In genomic region chr5:129581015-129581414, GRCm38 (mm10) we compare ENCODE assay signal across 19 mouse cellular contexts. TPM values are rescaled to one million over a fixed set of nuclear protein-coding genes. Genes with fewer than 3 reads are reported as not detected.
A peak's percentile ranks its signal among the peaks of the same experiment; 100 is the strongest.
DNase-seq lines count a peak whose midpoint lies in the region; ATAC-seq lines count a peak whose summit lies in the region.
"Had no signal": no experiment of that assay in that cellular context is flagged by ENCODE, and none has a peak within 500 bp of the region (broad histone marks: within the 10 kb centered on the region; RNA-seq: fewer than 3 reads in every experiment).

No protein-coding gene starts in this region.

- no peak overlapping the region for H3K4me3 ChIP-seq in forebrain, embryonic 15.5 days
- H3K4me3 ChIP-seq in forebrain, embryonic 11.5 days (ENCODE audit: low read depth, low read length) = no peak overlapping the region
- no peak overlapping the region for H3K4me3 ChIP-seq in neural tube, embryonic 15.5 days (replicated peaks)
- H3K4me3 ChIP-seq: heart, embryonic 12.5 days; hindbrain, embryonic 15.5 days; limb, embryonic 15.5 days; megakaryocyte, embryonic 14.5 days; midbrain, embryonic 15.5 days had no signal

- no peak overlapping the region for H3K9ac ChIP-seq in forebrain, embryonic 15.5 days (replicated peaks)
- H3K9ac ChIP-seq in forebrain, embryonic 11.5 days (ENCODE audit: low read length) = no peak overlapping the region
- H3K9ac ChIP-seq in neural tube, embryonic 15.5 days (replicated peaks) = no peak overlapping the region
- H3K9ac ChIP-seq: heart, embryonic 12.5 days; hindbrain, embryonic 15.5 days; limb, embryonic 15.5 days; midbrain, embryonic 15.5 days had no signal

- no peaks in the 10 kb centered on the region for H3K36me3 ChIP-seq in forebrain, embryonic 15.5 days
- H3K36me3 ChIP-seq in forebrain, embryonic 11.5 days (ENCODE audit: control insufficient read depth, insufficient read depth, low read length) = no peaks in the 10 kb centered on the region
- no peaks in the 10 kb centered on the region for H3K36me3 ChIP-seq in neural tube, embryonic 15.5 days
- H3K36me3 ChIP-seq: heart, embryonic 12.5 days; hindbrain, embryonic 15.5 days; limb, embryonic 15.5 days; midbrain, embryonic 15.5 days had no signal

- H3K9me3 ChIP-seq in forebrain, embryonic 15.5 days = no peaks in the 10 kb centered on the region
- H3K9me3 ChIP-seq in forebrain, embryonic 11.5 days (ENCODE audit: control insufficient read depth, low read length) = no peaks in the 10 kb centered on the region
- no peaks in the 10 kb centered on the region for H3K9me3 ChIP-seq in neural tube, embryonic 15.5 days (replicated peaks)
- H3K9me3 ChIP-seq: heart, embryonic 12.5 days; hindbrain, embryonic 15.5 days; limb, embryonic 15.5 days; megakaryocyte, embryonic 14.5 days; midbrain, embryonic 15.5 days had no signal

- no peaks in the 10 kb centered on the region for H3K27me3 ChIP-seq in forebrain, embryonic 15.5 days
- peaks cover 19% of the 10 kb centered on the region; the same call in 1 of the 2 replicates for H3K27me3 ChIP-seq in forebrain, embryonic 11.5 days (ENCODE audit: control insufficient read depth, insufficient read depth, low read length)
- H3K27me3 ChIP-seq in neural tube, embryonic 15.5 days (replicated peaks) = peaks cover 21% of the 10 kb centered on the region

- H3K4me1 ChIP-seq in forebrain, embryonic 15.5 days = peaks cover 37% of the 10 kb centered on the region
- H3K4me1 ChIP-seq in forebrain, embryonic 11.5 days (replicated peaks; ENCODE audit: control insufficient read depth, insufficient read depth, low read length) = peaks cover 4% of the 10 kb centered on the region; the same call in 1 of the 2 replicates
- H3K4me1 ChIP-seq in neural tube, embryonic 15.5 days = peaks cover 24% of the 10 kb centered on the region

- WGBS in forebrain, embryonic 15.5 days = 73% methylated on average over 7 of the region's 7 CpGs
- 78% methylated on average over 7 of the region's 7 CpGs for WGBS in forebrain, embryonic 11.5 days
- 79% methylated on average over 7 of the region's 7 CpGs for WGBS in neural tube, embryonic 15.5 days

- DNase-seq in forebrain, embryonic 11.5 days (ENCODE audit: low spot score) = no peak
- DNase-seq in left cerebral cortex, adult 18-20 months (ENCODE audit: low spot score in 2 of 2) = peak; percentile 76 to 78
- DNase-seq in left cerebral cortex, postnatal 10 days (ENCODE audit: extremely low spot score in 1 of 2, low spot score in 2 of 2) = no peak
- peak; percentile 70 to 84 for DNase-seq in left cerebral cortex, postnatal 14 days (ENCODE audit: low spot score in 2 of 2)
- DNase-seq in telencephalon, adult 2 months (ENCODE audit: low read depth, low spot score) = peak; percentile 81
- DNase-seq in gastrocnemius, postnatal 36 days = no peak
- DNase-seq: adrenal gland, adult 8-10 months; cerebellum, adult 18-20 months; lung, postnatal 14 days; thymus, adult 2 months had no signal

- H3K27ac ChIP-seq in forebrain, embryonic 15.5 days (replicated peaks) = peak overlapping the region; percentile 58
- H3K27ac ChIP-seq in forebrain, embryonic 11.5 days (ENCODE audit: low read depth, low read length) = no peak overlapping the region
- H3K27ac ChIP-seq in neural tube, embryonic 15.5 days (replicated peaks) = no peak overlapping the region
- H3K27ac ChIP-seq: hindbrain, embryonic 15.5 days; kidney, postnatal 0 days; limb, embryonic 15.5 days; midbrain, embryonic 15.5 days had no signal

- no peak overlapping the region for H3K4me2 ChIP-seq in forebrain, embryonic 15.5 days (replicated peaks)
- no peak overlapping the region for H3K4me2 ChIP-seq in forebrain, embryonic 11.5 days (ENCODE audit: low read depth, low read length, severe bottlenecking)
- H3K4me2 ChIP-seq in neural tube, embryonic 15.5 days = no peak overlapping the region
- H3K4me2 ChIP-seq: heart, embryonic 12.5 days; hindbrain, embryonic 15.5 days; limb, embryonic 15.5 days; midbrain, embryonic 15.5 days had no signal

- no peak for ATAC-seq in forebrain, embryonic 15.5 days (replicated peaks)
- no peak for ATAC-seq in forebrain, embryonic 11.5 days (replicated peaks; ENCODE audit: low FRiP score)
- no peak for ATAC-seq in neural tube, embryonic 15.5 days (ENCODE audit: low FRiP score)
- ATAC-seq: intestine, postnatal 0 days; midbrain, embryonic 15.5 days had no signal

- intact Hi-C loops in left cerebral cortex, postnatal 10 days (cut with DNase I) = loop anchor here (5.0 to 10.0 kb wide), 2 partner anchors 166 to 194 kb away; no protein-coding TSS in a partner anchor
- intact Hi-C loops in left cerebral cortex, postnatal 14 days (cut with DNase I) = loop anchor here (5.0 kb wide), 2 partner anchors 79 to 194 kb away; partner anchors contain the start of gene Sfswap
- intact Hi-C loops in gastrocnemius, postnatal 36 days (cut with DNase I) = loop anchor here (5.0 to 10.0 kb wide), 2 partner anchors 74 to 166 kb away; no protein-coding TSS in a partner anchor

RNA-seq across cellular contexts. Expression of gene Mmp17, which starts 3.0 kb away (rescaled TPM):
- polyA plus RNA-seq in forebrain, embryonic 15.5 days (2015; fragmentation: Nextera tagmentation; extraction: Ambion mirVana) = 17.9 and 20.2 TPM in 2 replicates
- polyA plus RNA-seq in forebrain, embryonic 11.5 days (2014; fragmentation: Nextera tagmentation; extraction: Ambion mirVana) = 6.5 and 8.4 TPM in 2 replicates
- 100 to 1,000 TPM in 1 of 2 experiments, 10 to 100 TPM in 1; 98.9 to 104 TPM for total RNA-seq in left cerebral cortex, adult 18-20 months (2021)
- 10 to 100 TPM; 62.2 to 62.9 TPM for total RNA-seq in left cerebral cortex, postnatal 10 days (2021)
- total RNA-seq in left cerebral cortex, postnatal 14 days (2021) = 10 to 100 TPM; 91.1 to 94.9 TPM
- 10.1 and 12.0 TPM in 2 replicates for polyA plus RNA-seq in neural tube, embryonic 15.5 days (2015; fragmentation: Nextera tagmentation; extraction: Ambion mirVana)
- total RNA-seq in gastrocnemius, postnatal 36 days (2021) = under 1 TPM; 0.20 to 0.44 TPM

Comparison
In these comparisons a context has a peak if more than half of its experiments do, and no peak if none do; other contexts are left out.
1. DNase-seq: peak in left cerebral cortex, adult 18-20 months (2 of 2), left cerebral cortex, postnatal 14 days (2 of 2) and telencephalon, adult 2 months (single experiment); none in forebrain, embryonic 11.5 days (single experiment), left cerebral cortex, postnatal 10 days (0 of 2) and gastrocnemius, postnatal 36 days (0 of 2).
2. RNA of gene Mmp17, which starts 3.0 kb away (total RNA-seq): 98.9 to 104 TPM in left cerebral cortex, adult 18-20 months, 91.1 to 94.9 TPM in left cerebral cortex, postnatal 14 days and 62.2 to 62.9 TPM in left cerebral cortex, postnatal 10 days; 0.20 to 0.44 TPM in gastrocnemius, postnatal 36 days; every median in the first group is over 10 times any median in the second.